Mouse (Mus musculus) thymus, adult 2 months (tissue): ENCODE data around the gene Sgcg. TPM values are rescaled to one million over a fixed set of nuclear protein-coding genes. Genes with fewer than 3 reads are reported as not detected.

ENCODE experiments used
- DNase-seq: peaks from one replicate; pipeline ENCODE4 v3.0.0; 2021
- H3K27ac ChIP-seq: fragments of 200-500 bp; 2 replicates; pipeline ENCODE4 v1.5.1; 2012; ENCODE audit warnings: low read length, control low read depth; ENCODE audit not compliant: control insufficient read depth, insufficient read depth
- H3K27me3 ChIP-seq: fragments of 200-500 bp; 2 replicates; pipeline ENCODE4 v1.6.1; 2012; ENCODE audit warnings: mild to moderate bottlenecking, low read length, moderate library complexity, mixed read lengths; ENCODE audit not compliant: control insufficient read depth, insufficient read depth
- H3K36me3 ChIP-seq: fragments of 200-500 bp; 2 replicates; pipeline ENCODE4 v1.6.1; 2012; ENCODE audit warnings: mild to moderate bottlenecking, low read length, moderate library complexity; ENCODE audit not compliant: control insufficient read depth, insufficient read depth
- H3K4me1 ChIP-seq: fragments of 200-500 bp; replicated peaks from 2 replicates; pipeline ENCODE4 v1.6.1; 2012; ENCODE audit warnings: low read length; ENCODE audit not compliant: control insufficient read depth, insufficient read depth
- H3K4me3 ChIP-seq: fragments of 200-500 bp; 2 replicates; pipeline ENCODE4 v1.5.1; 2012; ENCODE audit warnings: mild to moderate bottlenecking, low read length, control low read depth, moderate library complexity; ENCODE audit not compliant: control insufficient read depth, insufficient read depth
- CTCF ChIP-seq: fragments of 200-500 bp; IDR thresholded peaks from 2 replicates; pipeline ENCODE4 v1.5.1; 2012; ENCODE audit warnings: mild to moderate bottlenecking, control low read depth, low read length, moderate library complexity, borderline replicate concordance; ENCODE audit not compliant: control insufficient read depth, poor library complexity, insufficient read depth; ENCODE audit errors: extremely low read depth
- POLR2A ChIP-seq: fragments of 200-500 bp; IDR thresholded peaks from 2 replicates; pipeline ENCODE4 v1.6.1; 2012; ENCODE audit warnings: mild to moderate bottlenecking, low read length, control low read depth, moderate library complexity; ENCODE audit not compliant: control insufficient read depth, poor library complexity, insufficient read depth; ENCODE audit errors: extremely low read depth
- WGBS: fragments of 180-500 bp; shearing (Covaris S2); methylation state at CpG from one replicate; pipeline ENCODE4 v1.1.7; 2018; 5-methylcytosine and 5-hydroxymethylcytosine counted together
- polyA plus RNA-seq: library from polyadenylated mRNA; depleted of rRNA; stranded (reverse); fragments of >200 nt; gene quantifications from 2 replicates; pipeline ENCODE4 v1.2.3, GENCODE M21; 2012

The Sgcg gene
- polyA plus RNA-seq, 1 experiment, result 3.3 TPM

GRCm38 (mm10) chr14:61238751-61239150, 19.5 kb downstream of the Sgcg start:
- no peak for DNase-seq
- WGBS, result 56% methylated on average over 9 of the region's 9 CpGs
- Histone ChIP-seq H3K36me3 (no peaks in the 10 kb centered on the region), H3K4me3 (no peak overlapping the region), H3K27ac (no peak overlapping the region), H3K4me1 (no peaks in the 10 kb centered on the region), H3K27me3 (no peaks in the 10 kb centered on the region)
- TF ChIP-seq POLR2A (no peak), CTCF (no peak)

- no peaks in the 10 kb centered on the region for H3K4me1 ChIP-seq
- no peak overlapping the region for H3K4me3 ChIP-seq
- WGBS, result 63% methylated on average over 4 of the region's 4 CpGs
- no peak overlapping the region for H3K27ac ChIP-seq
- no peaks in the 10 kb centered on the region for H3K27me3 ChIP-seq
- TF ChIP-seq CTCF, result no peak
- no peak for TF ChIP-seq POLR2A
- H3K36me3 ChIP-seq, result no peaks in the 10 kb centered on the region
- DNase-seq, result no peak
These were observed 21.1 kb downstream of the Sgcg start for GRCm38 (mm10) chr14:61237101-61237654.

- no peak for TF ChIP-seq POLR2A
- Histone ChIP-seq H3K4me3 (no peak overlapping the region), H3K27ac (no peak overlapping the region), H3K4me1 (no peaks in the 10 kb centered on the region), H3K36me3 (no peaks in the 10 kb centered on the region), H3K27me3 (no peaks in the 10 kb centered on the region)
- WGBS, result 75% methylated on average over 5 of the region's 5 CpGs
- DNase-seq, result no peak
These were observed 22.3 kb downstream of the Sgcg start for GRCm38 (mm10) chr14:61235846-61236474.

- H3K4me1 ChIP-seq, result no peaks in the 10 kb centered on the region
- WGBS, result 92% methylated on average over 13 of the region's 13 CpGs
- no peak overlapping the region for H3K4me3 ChIP-seq
- DNase-seq, result no peak
- no peak overlapping the region for H3K27ac ChIP-seq
- H3K27me3 ChIP-seq, result no peaks in the 10 kb centered on the region
- TF ChIP-seq POLR2A, result no peak
- no peak for TF ChIP-seq CTCF
- H3K36me3 ChIP-seq, result no peaks in the 10 kb centered on the region
These were observed 26.2 kb downstream of the Sgcg start for GRCm38 (mm10) chr14:61232016-61232568.

GRCm38 (mm10) chr14:61230179-61230578, 28.1 kb downstream of the Sgcg start:
- no peak for DNase-seq
- Histone ChIP-seq H3K4me1 (no peaks in the 10 kb centered on the region), H3K27ac (no peak overlapping the region), H3K36me3 (no peaks in the 10 kb centered on the region), H3K4me3 (no peak overlapping the region), H3K27me3 (no peaks in the 10 kb centered on the region)
- TF ChIP-seq CTCF (no peak), POLR2A (no peak)
- 94% methylated on average over 4 of the region's 4 CpGs for WGBS

- TF ChIP-seq POLR2A (no peak), CTCF (no peak)
- Histone ChIP-seq H3K36me3 (no peaks in the 10 kb centered on the region), H3K27ac (no peak overlapping the region), H3K27me3 (no peaks in the 10 kb centered on the region), H3K4me3 (no peak overlapping the region), H3K4me1 (no peaks in the 10 kb centered on the region)
- no peak for DNase-seq
- WGBS, result 96% methylated on average over 5 of the region's 5 CpGs
These were observed 28.5 kb downstream of the Sgcg start for GRCm38 (mm10) chr14:61229763-61230162.
